Mouse (Mus musculus): ENCODE results near the gene Dusp28.

GRCm38 (mm10) chr1:92869985-92870384, 36.8 kb upstream of the Dusp28 start:
- no peak for TF ChIP-seq CTCF (conservative IDR thresholded peaks at IDR 0.05; ENCODE audit: low read length)
- TF ChIP-seq POU5F1 (IDR thresholded peaks at IDR 0.05; ENCODE audit: borderline replicate concordance, low read length): no peak
- no peak for TF ChIP-seq NANOG (IDR thresholded peaks at IDR 0.05; ENCODE audit: borderline replicate concordance, low read length)
